ENCODE assay signal across 8 mouse cellular contexts in genomic region chr12:110889036-110890020, GRCm38 (mm10). TPM values are rescaled to one million over a fixed set of nuclear protein-coding genes. Genes with fewer than 3 reads are reported as not detected.
DNase-seq lines count a peak whose midpoint lies in the region; ATAC-seq and TF ChIP-seq lines count a peak whose summit lies in the region.

TSS of gene Cinp (minus strand) at chr12:110889145.
TSS of gene Tecpr2 (plus strand) at chr12:110889264.

- H3K4me2 ChIP-seq in heart, embryonic 12.5 days = peak within 1 kb of the TSS; percentile 91
- H3K4me2 ChIP-seq in kidney, postnatal 0 days (ENCODE audit: low read length) = peak within 1 kb of the TSS; percentile 94
- H3K4me2 ChIP-seq in liver, embryonic 11.5 days = peak within 1 kb of the TSS; percentile 96
- H3K4me2 ChIP-seq in stomach, embryonic 14.5 days (replicated peaks; ENCODE audit: low read depth, low read length) = peak within 1 kb of the TSS; percentile 81

- H3K36me3 ChIP-seq in heart, embryonic 12.5 days = no peaks in the 10 kb centered on the region
- no peaks in the 10 kb centered on the region for H3K36me3 ChIP-seq in kidney, postnatal 0 days (ENCODE audit: insufficient read depth, low read length)
- no peaks in the 10 kb centered on the region for H3K36me3 ChIP-seq in liver, embryonic 11.5 days (ENCODE audit: control insufficient read depth, insufficient read depth, low read length)
- H3K36me3 ChIP-seq in stomach, embryonic 14.5 days (ENCODE audit: control insufficient read depth, insufficient read depth, low read length) = no peaks in the 10 kb centered on the region

- H3K27ac ChIP-seq in heart, embryonic 12.5 days (ENCODE audit: poor library complexity, severe bottlenecking) = peak within 1 kb of the TSS; percentile 82
- peak within 1 kb of the TSS; percentile 82 for H3K27ac ChIP-seq in kidney, postnatal 0 days
- peak within 1 kb of the TSS; percentile 91 for H3K27ac ChIP-seq in liver, embryonic 11.5 days (ENCODE audit: low read depth, low read length)
- peak within 1 kb of the TSS; percentile 71 for H3K27ac ChIP-seq in stomach, embryonic 14.5 days (ENCODE audit: low read length)

- peak within 1 kb of the TSS; percentile 97 for H3K4me3 ChIP-seq in heart, embryonic 12.5 days
- peak within 1 kb of the TSS; percentile 82 for H3K4me3 ChIP-seq in kidney, postnatal 0 days (replicated peaks; ENCODE audit: low read depth, low read length)
- H3K4me3 ChIP-seq in liver, embryonic 11.5 days (ENCODE audit: low read depth, low read length) = peak within 1 kb of the TSS; percentile 95
- H3K4me3 ChIP-seq in stomach, embryonic 14.5 days (ENCODE audit: low read depth, low read length) = peak within 1 kb of the TSS; percentile 86

- H3K4me1 ChIP-seq in heart, embryonic 12.5 days (replicated peaks) = peaks cover 21% of the 10 kb centered on the region
- peaks cover 9% of the 10 kb centered on the region for H3K4me1 ChIP-seq in kidney, postnatal 0 days (replicated peaks; ENCODE audit: insufficient read depth, low read length)
- H3K4me1 ChIP-seq in liver, embryonic 11.5 days (replicated peaks; ENCODE audit: control insufficient read depth, insufficient read depth, low read length) = peaks cover 15% of the 10 kb centered on the region; the same call in 1 of the 2 replicates
- H3K4me1 ChIP-seq in stomach, embryonic 14.5 days (ENCODE audit: control insufficient read depth, insufficient read depth, low read length) = peaks cover 15% of the 10 kb centered on the region; the same call in 1 of the 2 replicates

- ATAC-seq in erythroid progenitor cell, adult 5-6 weeks (replicated peaks; ENCODE audit: low FRiP score, poor library complexity, severe bottlenecking) = peak; percentile 90
- peak; percentile 99 for ATAC-seq in heart, embryonic 12.5 days (ENCODE audit: insufficient number of reproducible peaks, low FRiP score)
- peak; percentile 99 for ATAC-seq in kidney, postnatal 0 days (replicated peaks; ENCODE audit: low FRiP score, low read depth)
- ATAC-seq in liver, embryonic 11.5 days (replicated peaks; ENCODE audit: low FRiP score) = peak; percentile 98
- peak; percentile 100 for ATAC-seq in stomach, embryonic 14.5 days (ENCODE audit: insufficient number of reproducible peaks, insufficient read depth, low FRiP score, low read depth)

- TF ChIP-seq CTCF in kidney, postnatal 0 days (IDR thresholded peaks at IDR 0.05; ENCODE audit: low read depth) = no peak

- H3K27me3 ChIP-seq in heart, embryonic 12.5 days (replicated peaks) = no peaks in the 10 kb centered on the region
- no peaks in the 10 kb centered on the region for H3K27me3 ChIP-seq in kidney, postnatal 0 days (ENCODE audit: insufficient read depth, low read length)
- no peaks in the 10 kb centered on the region for H3K27me3 ChIP-seq in liver, embryonic 11.5 days (replicated peaks; ENCODE audit: control insufficient read depth, insufficient read depth, low read length)
- H3K27me3 ChIP-seq in stomach, embryonic 14.5 days (ENCODE audit: control insufficient read depth, insufficient read depth, low read length) = no peaks in the 10 kb centered on the region

- H3K9ac ChIP-seq in heart, embryonic 12.5 days = peak within 1 kb of the TSS; percentile 92
- peak within 1 kb of the TSS; percentile 80 for H3K9ac ChIP-seq in kidney, postnatal 0 days (ENCODE audit: low read depth, low read length)
- peak within 1 kb of the TSS; percentile 89 for H3K9ac ChIP-seq in liver, embryonic 11.5 days (ENCODE audit: low read depth, low read length)
- peak within 1 kb of the TSS; percentile 76 for H3K9ac ChIP-seq in stomach, embryonic 14.5 days (replicated peaks; ENCODE audit: low read depth, low read length)

- WGBS in heart, embryonic 12.5 days = 1% methylated on average over 74 of the region's 74 CpGs
- under 1% methylated on average over 70 of the region's 74 CpGs for WGBS in kidney, postnatal 0 days
- under 1% methylated on average over 68 of the region's 74 CpGs for WGBS in liver, embryonic 11.5 days
- under 1% methylated on average over 68 of the region's 74 CpGs for WGBS in stomach, embryonic 14.5 days

- DNase-seq in CD4-positive helper T cell, adult 2 months (ENCODE audit: low read depth, low spot score) = peak; percentile 99
- DNase-seq in brain, embryonic 18.5 days (ENCODE audit: low read depth, low spot score) = peak; percentile 96
- peak; percentile 99 for DNase-seq in kidney, postnatal 0 days (ENCODE audit: low spot score)
- DNase-seq in liver, embryonic 11.5 days (ENCODE audit: low spot score) = peak; percentile 92
- peak; percentile 97 for DNase-seq in naive thymus-derived CD4-positive, alpha-beta T cell, adult 2 months (ENCODE audit: low read depth)

- H3K9me3 ChIP-seq in heart, embryonic 12.5 days (replicated peaks) = no peaks in the 10 kb centered on the region
- H3K9me3 ChIP-seq in kidney, postnatal 0 days (replicated peaks; ENCODE audit: low read length) = no peaks in the 10 kb centered on the region
- H3K9me3 ChIP-seq in liver, embryonic 11.5 days (ENCODE audit: control insufficient read depth, low read length) = no peaks in the 10 kb centered on the region
- H3K9me3 ChIP-seq in stomach, embryonic 14.5 days (ENCODE audit: control insufficient read depth, low read depth, low read length) = no peaks in the 10 kb centered on the region

RNA-seq across cellular contexts. Expression of gene Cinp, which starts in this region (rescaled TPM):
- total RNA-seq in erythroid progenitor cell, adult 5-6 weeks (2015; ENCODE audit: low replicate concordance) = 15.9 and 29.8 TPM in 2 replicates
- total RNA-seq in erythroid progenitor cell, adult 5-6 weeks (2017; ENCODE audit: low replicate concordance) = 21.9 and 22.5 TPM in 2 replicates
- 63.3 and 66.7 TPM in 2 replicates for polyA plus RNA-seq in heart, embryonic 12.5 days (2016; fragmentation: Nextera tagmentation; extraction: Ambion mirVana)
- polyA plus RNA-seq in kidney, postnatal 0 days (2015; fragmentation: Nextera tagmentation; extraction: Ambion mirVana) = 59.0 and 59.2 TPM in 2 replicates
- 144 and 155 TPM in 2 replicates for polyA plus RNA-seq in liver, embryonic 11.5 days (2014; fragmentation: Nextera tagmentation; extraction: Ambion mirVana)
- 80.8 and 89.5 TPM in 2 replicates for polyA plus RNA-seq in stomach, embryonic 14.5 days (2014; fragmentation: Nextera tagmentation; extraction: Ambion mirVana)

RNA-seq across cellular contexts. Expression of gene Tecpr2, which starts in this region (rescaled TPM):
- total RNA-seq in erythroid progenitor cell, adult 5-6 weeks (2015; ENCODE audit: low replicate concordance) = 1.3 and 1.8 TPM in 2 replicates
- 3.1 and 11.8 TPM in 2 replicates for total RNA-seq in erythroid progenitor cell, adult 5-6 weeks (2017; ENCODE audit: low replicate concordance)
- 3.8 and 4.5 TPM in 2 replicates for polyA plus RNA-seq in heart, embryonic 12.5 days (2016; fragmentation: Nextera tagmentation; extraction: Ambion mirVana)
- 1.8 and 2.0 TPM in 2 replicates for polyA plus RNA-seq in kidney, postnatal 0 days (2015; fragmentation: Nextera tagmentation; extraction: Ambion mirVana)
- polyA plus RNA-seq in liver, embryonic 11.5 days (2014; fragmentation: Nextera tagmentation; extraction: Ambion mirVana) = 4.4 and 4.7 TPM in 2 replicates
- polyA plus RNA-seq in stomach, embryonic 14.5 days (2014; fragmentation: Nextera tagmentation; extraction: Ambion mirVana) = 3.8 and 4.8 TPM in 2 replicates

Comparison
In these comparisons a context has a peak if more than half of its experiments do, and no peak if none do; other contexts are left out.
1. Peak in every context shown above with its lines: DNase-seq, ATAC-seq, H3K4me3 ChIP-seq and H3K27ac ChIP-seq.